Comparison of ENCODE assay signal across 15 mouse cellular contexts in genomic region chr4:129220376-129221089, GRCm38 (mm10). TPM values are rescaled to one million over a fixed set of nuclear protein-coding genes. Genes with fewer than 3 reads are reported as not detected.
A peak's percentile ranks its signal among the peaks of the same experiment; 100 is the strongest.
DNase-seq lines count a peak whose midpoint lies in the region; ATAC-seq and TF ChIP-seq lines count a peak whose summit lies in the region.
"Had no signal": no experiment of that assay in that cellular context is flagged by ENCODE, and none has a peak within 500 bp of the region (broad histone marks: within the 10 kb centered on the region; RNA-seq: fewer than 3 reads in every experiment).

No protein-coding gene starts in this region.

- intact Hi-C loops in left cerebral cortex, postnatal 4 days (cut with DNase I), result no loop called here
- intact Hi-C loops in left cerebral cortex, postnatal 36 days (cut with DNase I), result no loop called here

- H3K9ac ChIP-seq in stomach, postnatal 0 days (ENCODE audit: low read length), result no peak overlapping the region
- H3K9ac ChIP-seq: hindbrain, embryonic 13.5 days; limb, embryonic 12.5 days; liver, embryonic 14.5 days; midbrain, embryonic 15.5 days had no signal

- H3K27ac ChIP-seq in stomach, postnatal 0 days (replicated peaks), result 0 out of 2 replicates have a peak overlapping the region, but pooled peaks have one; percentile 8
- H3K27ac ChIP-seq: hindbrain, embryonic 13.5 days; limb, embryonic 12.5 days; liver, embryonic 14.5 days; midbrain, embryonic 15.5 days had no signal

- DNase-seq in left cerebral cortex, postnatal 4 days, result peak; percentile 60
- no peak for DNase-seq in left cerebral cortex, postnatal 36 days (ENCODE audit: low spot score in 2 of 2)
- peak; percentile 70 for DNase-seq in cerebellum, adult 11 months
- DNase-seq in cerebellum, postnatal 14 days, result peak; percentile 90 to 95
- no peak for DNase-seq in stomach, postnatal 0 days (ENCODE audit: low spot score)
- DNase-seq in thymus, postnatal 0 days (ENCODE audit: low spot score), result no peak
- no peak for DNase-seq in kidney, adult 11 months
- DNase-seq: adrenal gland, adult 2 months; thymus, adult 2 months had no signal

- no peaks in the 10 kb centered on the region for H3K4me1 ChIP-seq in stomach, postnatal 0 days (replicated peaks; ENCODE audit: control insufficient read depth, insufficient read depth)

- H3K9me3 ChIP-seq in stomach, postnatal 0 days (ENCODE audit: control insufficient read depth, low read length), result no peaks in the 10 kb centered on the region
- H3K9me3 ChIP-seq: hindbrain, embryonic 13.5 days; limb, embryonic 12.5 days; midbrain, embryonic 15.5 days had no signal

- ATAC-seq in stomach, postnatal 0 days (ENCODE audit: low FRiP score, low TSS enrichment), result no peak
- ATAC-seq: intestine, embryonic 16.5 days; midbrain, embryonic 15.5 days had no signal

- H3K27me3 ChIP-seq in stomach, postnatal 0 days (ENCODE audit: control insufficient read depth, insufficient read depth, low read length), result no peaks in the 10 kb centered on the region
- H3K27me3 ChIP-seq: midbrain, embryonic 15.5 days had no signal

- no peak overlapping the region for H3K4me2 ChIP-seq in stomach, postnatal 0 days (replicated peaks; ENCODE audit: low read depth)
- H3K4me2 ChIP-seq: hindbrain, embryonic 13.5 days; limb, embryonic 12.5 days; midbrain, embryonic 15.5 days had no signal

- H3K4me3 ChIP-seq in stomach, postnatal 0 days (ENCODE audit: low read depth, low read length), result no peak overlapping the region
- H3K4me3 ChIP-seq: hindbrain, embryonic 13.5 days; limb, embryonic 12.5 days; midbrain, embryonic 15.5 days had no signal

- 65% methylated on average over 7 of the region's 7 CpGs for WGBS in stomach, postnatal 0 days

- no peak for TF ChIP-seq CTCF in stomach, postnatal 0 days (IDR thresholded peaks at IDR 0.05; ENCODE audit: low read depth)

- H3K36me3 ChIP-seq in stomach, postnatal 0 days (ENCODE audit: control insufficient read depth, insufficient read depth, low read length), result peaks cover 38% of the 10 kb centered on the region

- TF ChIP-seq EP300 in stomach, postnatal 0 days (optimal IDR thresholded peaks at IDR 0.05), result no peak

RNA-seq across cellular contexts. Expression of gene Yars, which starts 31.0 kb away (rescaled TPM):
- 100 to 1,000 TPM; 113 to 121 TPM for total RNA-seq in left cerebral cortex, postnatal 4 days (2021)
- 10 to 100 TPM; 89.6 to 93.2 TPM for total RNA-seq in left cerebral cortex, postnatal 36 days (2021)
- 41.3 and 44.2 TPM in 2 replicates for polyA plus RNA-seq in stomach, postnatal 0 days (2015; fragmentation: Nextera tagmentation; extraction: Ambion mirVana)
- 49.7 and 50.6 TPM in 2 replicates for polyA plus RNA-seq in thymus, postnatal 0 days (2015; fragmentation: Nextera tagmentation; extraction: Ambion mirVana)

RNA-seq across cellular contexts. Expression of gene S100pbp, which starts 31.0 kb away (rescaled TPM):
- total RNA-seq in left cerebral cortex, postnatal 4 days (2021), result 10 to 100 TPM; 40.5 to 42.1 TPM
- 10 to 100 TPM; 33.9 to 36.0 TPM for total RNA-seq in left cerebral cortex, postnatal 36 days (2021)
- polyA plus RNA-seq in stomach, postnatal 0 days (2015; fragmentation: Nextera tagmentation; extraction: Ambion mirVana), result 3.7 and 4.5 TPM in 2 replicates
- polyA plus RNA-seq in thymus, postnatal 0 days (2015; fragmentation: Nextera tagmentation; extraction: Ambion mirVana), result 17.0 TPM in 2 replicates

RNA-seq across cellular contexts. Expression of gene C77080, which starts 40.7 kb away (rescaled TPM):
- total RNA-seq in left cerebral cortex, postnatal 4 days (2021), result 10 to 100 TPM in 1 of 2 experiments, 1 to 10 TPM in 1; 9.7 to 11.7 TPM
- 10 to 100 TPM; 19.7 to 27.1 TPM for total RNA-seq in left cerebral cortex, postnatal 36 days (2021)
- polyA plus RNA-seq in stomach, postnatal 0 days (2015; fragmentation: Nextera tagmentation; extraction: Ambion mirVana), result 9.6 and 10.3 TPM in 2 replicates
- 3.3 and 3.6 TPM in 2 replicates for polyA plus RNA-seq in thymus, postnatal 0 days (2015; fragmentation: Nextera tagmentation; extraction: Ambion mirVana)
- total RNA-seq: megakaryocyte, adult 5-6 weeks had no signal

Comparison
In these comparisons a context has a peak if more than half of its experiments do, and no peak if none do; other contexts are left out.
1. DNase-seq: peak in left cerebral cortex, postnatal 4 days (single experiment), cerebellum, adult 11 months (single experiment) and cerebellum, postnatal 14 days (2 of 2); none in left cerebral cortex, postnatal 36 days (0 of 2), stomach, postnatal 0 days (single experiment), thymus, postnatal 0 days (single experiment) and kidney, adult 11 months (single experiment).